Mouse (Mus musculus): ENCODE measurements around the gene Tmem160. TPM values are rescaled to one million over a fixed set of nuclear protein-coding genes. Genes with fewer than 3 reads are reported as not detected.

Gene Tmem160
- total and polyA plus RNA-seq, 3 experiments: 30.9 to 89.1 (median 48.9) TPM

GRCm38 (mm10) chr7:16441241-16441640 is 11.3 kb upstream of the Tmem160 start:
- H3K9ac ChIP-seq (ENCODE audit: insufficient read depth, low read depth): no peak overlapping the region
- no peak overlapping the region for H3K4me3 ChIP-seq (replicated peaks in 1 of 3; ENCODE audit: low read depth in 2 of 3, low read length in 2 of 3, poor library complexity in 1 of 3)
- no peaks in the 10 kb centered on the region for H3K9me3 ChIP-seq (replicated peaks; ENCODE audit: low read length)
- H3K79me2 ChIP-seq (replicated peaks; ENCODE audit: control insufficient read depth, extremely low read depth, insufficient read depth, poor library complexity, severe bottlenecking): no peaks in the 10 kb centered on the region
- in situ Hi-C loops (cut with MboI; ENCODE audit: low pct_ligation_motif_present, low pct_unique_long_range_greater_than_20kb, low sequenced_read_pairs) (no loop called here), dilution Hi-C loops (cut with MboI; ENCODE audit: extremely low pct_ligation_motif_present, extremely low pct_unique_long_range_greater_than_20kb, low sequenced_read_pairs) (no loop called here)
- H3K4me2 ChIP-seq (ENCODE audit: insufficient read depth, low read depth, poor library complexity, severe bottlenecking): no peak overlapping the region
- TF ChIP-seq ZMIZ1 (IDR thresholded peaks at IDR 0.05; ENCODE audit: low read depth, low read length): no peak
- no peak for TF ChIP-seq CHD1 (IDR thresholded peaks at IDR 0.05; ENCODE audit: low read depth, low read length)
- peak; percentile 5 for TF ChIP-seq RAD21 (IDR thresholded peaks at IDR 0.05; ENCODE audit: low read depth, low read length)
- TF ChIP-seq ZNF384 (IDR thresholded peaks at IDR 0.05; ENCODE audit: low read depth, low read length): no peak
- TF ChIP-seq IRF4 (IDR thresholded peaks at IDR 0.05; ENCODE audit: low read depth, low read length): no peak
- no peak for TF ChIP-seq NELFE (IDR thresholded peaks at IDR 0.05; ENCODE audit: low read depth, low read length)
- no peak for TF ChIP-seq MAFK (IDR thresholded peaks at IDR 0.05; ENCODE audit: insufficient replicate concordance, low read length)
- TF ChIP-seq CHD2 (IDR thresholded peaks at IDR 0.05; ENCODE audit: low read length): no peak
- TF ChIP-seq BHLHE40 (IDR thresholded peaks at IDR 0.05; ENCODE audit: low read depth, low read length): no peak
- TF ChIP-seq MAZ (IDR thresholded peaks at IDR 0.05; ENCODE audit: low read depth, low read length): no peak
- TF ChIP-seq SIN3A (IDR thresholded peaks at IDR 0.05; ENCODE audit: low read length): no peak
- TF ChIP-seq EP300 (IDR thresholded peaks at IDR 0.05; ENCODE audit: low read length): no peak
- TF ChIP-seq TCF12 (IDR thresholded peaks at IDR 0.05; ENCODE audit: low read depth, low read length): no peak
- peak in 1 of 2 experiments; percentile 54; a peak in 2 of 4 replicates for TF ChIP-seq CTCF (conservative IDR thresholded peaks at IDR 0.05 in 1 of 2, IDR thresholded peaks at IDR 0.05 in 1 of 2; ENCODE audit: low read depth in 2 of 2, low read length in 2 of 2)
- TF ChIP-seq ELF1 (IDR thresholded peaks at IDR 0.05; ENCODE audit: low read depth, low read length): no peak
- TF ChIP-seq SMC3 (IDR thresholded peaks at IDR 0.05; ENCODE audit: low read depth, low read length): peak; percentile 25; the same call in 1 of the 2 replicates
- no peak for TF ChIP-seq MEF2A (IDR thresholded peaks at IDR 0.05; ENCODE audit: borderline replicate concordance, low read depth, low read length)
- no peak for TF ChIP-seq PAX5 (IDR thresholded peaks at IDR 0.05; ENCODE audit: low read length)
- TF ChIP-seq JUND (conservative IDR thresholded peaks at IDR 0.05; ENCODE audit: low read depth, low read length): no peak
- no peak overlapping the region for H3K27ac ChIP-seq (ENCODE audit: insufficient read depth, low read depth)
- peak; percentile 17 for DNase-seq (ENCODE audit: extremely low read depth)
- no peaks in the 10 kb centered on the region for H3K4me1 ChIP-seq (ENCODE audit: control insufficient read depth in 1 of 2, insufficient read depth in 2 of 2)
- H3K27me3 ChIP-seq (replicated peaks): no peaks in the 10 kb centered on the region
- peaks cover 2 to 6% of the 10 kb centered on the region in 2 experiments for H3K36me3 ChIP-seq (replicated peaks in 1 of 2; ENCODE audit: control insufficient read depth in 1 of 2, insufficient read depth in 1 of 2, low read length in 1 of 2)

- no peak for TF ChIP-seq EP300 (IDR thresholded peaks at IDR 0.05; ENCODE audit: low read length)
- no peak for TF ChIP-seq IRF4 (IDR thresholded peaks at IDR 0.05; ENCODE audit: low read depth, low read length)
- no peak for TF ChIP-seq NELFE (IDR thresholded peaks at IDR 0.05; ENCODE audit: low read depth, low read length)
- no peak for TF ChIP-seq MAFK (IDR thresholded peaks at IDR 0.05; ENCODE audit: insufficient replicate concordance, low read length)
- no peak for TF ChIP-seq MXI1 (IDR thresholded peaks at IDR 0.05; ENCODE audit: low read depth, low read length)
- no peak for TF ChIP-seq BHLHE40 (IDR thresholded peaks at IDR 0.05; ENCODE audit: low read depth, low read length)
- no peak for TF ChIP-seq PAX5 (IDR thresholded peaks at IDR 0.05; ENCODE audit: low read length)
- no peak for TF ChIP-seq TBP (conservative IDR thresholded peaks at IDR 0.05; ENCODE audit: low read depth, low read length)
- no peak for TF ChIP-seq ZKSCAN1 (IDR thresholded peaks at IDR 0.05; ENCODE audit: borderline replicate concordance, low read depth, low read length)
- TF ChIP-seq CTCF (conservative IDR thresholded peaks at IDR 0.05 in 1 of 2, IDR thresholded peaks at IDR 0.05 in 1 of 2; ENCODE audit: low read depth in 2 of 2, low read length in 2 of 2): no peak
- no peak for TF ChIP-seq MEF2A (IDR thresholded peaks at IDR 0.05; ENCODE audit: borderline replicate concordance, low read depth, low read length)
- TF ChIP-seq HCFC1 (IDR thresholded peaks at IDR 0.05; ENCODE audit: low read depth, low read length): no peak
- TF ChIP-seq RCOR1 (conservative IDR thresholded peaks at IDR 0.05; ENCODE audit: low read depth, low read length): no peak
- TF ChIP-seq MAX (IDR thresholded peaks at IDR 0.05; ENCODE audit: low read length): no peak
- no peak for TF ChIP-seq TCF12 (IDR thresholded peaks at IDR 0.05; ENCODE audit: low read depth, low read length)
- TF ChIP-seq MAZ (IDR thresholded peaks at IDR 0.05; ENCODE audit: low read depth, low read length): no peak
- TF ChIP-seq JUND (conservative IDR thresholded peaks at IDR 0.05; ENCODE audit: low read depth, low read length): no peak
- no peak for TF ChIP-seq ZC3H11A (IDR thresholded peaks at IDR 0.05; ENCODE audit: low read depth, low read length)
- no peak for TF ChIP-seq SIN3A (IDR thresholded peaks at IDR 0.05; ENCODE audit: low read length)
- Histone ChIP-seq H3K9me3 (replicated peaks; ENCODE audit: low read length) (no peaks in the 10 kb centered on the region), H3K4me3 (replicated peaks in 1 of 3; ENCODE audit: low read depth in 2 of 3, low read length in 2 of 3, poor library complexity in 1 of 3) (no peak overlapping the region), H3K36me3 (replicated peaks in 1 of 2; ENCODE audit: control insufficient read depth in 1 of 2, insufficient read depth in 1 of 2, low read length in 1 of 2) (peaks cover 15 to 27% of the 10 kb centered on the region in 2 experiments), H3K4me1 (ENCODE audit: control insufficient read depth in 1 of 2, insufficient read depth in 2 of 2) (peaks cover 6 to 14% of the 10 kb centered on the region in 2 experiments), H3K27me3 (replicated peaks) (no peaks in the 10 kb centered on the region), H3K27ac (ENCODE audit: insufficient read depth, low read depth) (no peak overlapping the region), H3K9ac (ENCODE audit: insufficient read depth, low read depth) (no peak overlapping the region), H3K79me2 (replicated peaks; ENCODE audit: control insufficient read depth, extremely low read depth, insufficient read depth, poor library complexity, severe bottlenecking) (no peaks in the 10 kb centered on the region), H3K4me2 (ENCODE audit: insufficient read depth, low read depth, poor library complexity, severe bottlenecking) (no peak overlapping the region)
- in situ Hi-C loops (cut with MboI; ENCODE audit: low pct_ligation_motif_present, low pct_unique_long_range_greater_than_20kb, low sequenced_read_pairs): no loop called here
- DNase-seq (ENCODE audit: extremely low read depth): no peak
- dilution Hi-C loops (cut with MboI; ENCODE audit: extremely low pct_ligation_motif_present, extremely low pct_unique_long_range_greater_than_20kb, low sequenced_read_pairs): no loop called here
Measured at GRCm38 (mm10) chr7:16451656-16452055, 923 bp upstream of the Tmem160 start.

Measured in CH12.LX (cell line).